Mouse (Mus musculus) lung, postnatal 10 days (tissue): ENCODE results near the gene Slc22a2.
"Not testable (repeated sequence)": the region's sequence is repeated elsewhere in the genome, so short reads cannot be mapped to it uniquely, and the experiment has no call there.

Experiments used
- DNase-seq: peaks from one replicate; pipeline ENCODE4 v3.0.0; 2021

Gene Slc22a2

GRCm38 (mm10) chr17:12631771-12632600 lies 48.1 kb downstream of the Slc22a2 start:
- DNase-seq, result peak; percentile 80

- no peak for DNase-seq
These were observed 50.9 kb downstream of the Slc22a2 start for GRCm38 (mm10) chr17:12634814-12635213.

- no peak for DNase-seq
These were observed 55.7 kb downstream of the Slc22a2 start for GRCm38 (mm10) chr17:12639585-12639984.

- DNase-seq, result peak; percentile 19
These were observed 57.2 kb downstream of the Slc22a2 start for GRCm38 (mm10) chr17:12641087-12641486.

GRCm38 (mm10) chr17:12645461-12645860 lies 61.5 kb downstream of the Slc22a2 start:
- DNase-seq, result peak; percentile 57

- DNase-seq, result no peak
These were observed 68.7 kb downstream of the Slc22a2 start for GRCm38 (mm10) chr17:12652604-12653003.

- no peak for DNase-seq
These were observed 70.1 kb downstream of the Slc22a2 start for GRCm38 (mm10) chr17:12654061-12654460.

GRCm38 (mm10) chr17:12655826-12656225 lies 71.9 kb downstream of the Slc22a2 start:
- DNase-seq, result no peak

- no peak for DNase-seq
These were observed 74.9 kb downstream of the Slc22a2 start for GRCm38 (mm10) chr17:12658784-12659183.

- no peak for DNase-seq
These were observed 75.3 kb downstream of the Slc22a2 start for GRCm38 (mm10) chr17:12659233-12659632.

- DNase-seq, result peak; percentile 64
These were observed 76.8 kb downstream of the Slc22a2 start for GRCm38 (mm10) chr17:12660572-12661260.

GRCm38 (mm10) chr17:12664156-12664555 lies 80.2 kb downstream of the Slc22a2 start:
- DNase-seq, result no peak

- no peak for DNase-seq
These were observed 84.8 kb downstream of the Slc22a2 start for GRCm38 (mm10) chr17:12668478-12669362.

GRCm38 (mm10) chr17:12669363-12669679 lies 85.4 kb downstream of the Slc22a2 start:
- no peak for DNase-seq

GRCm38 (mm10) chr17:12671029-12671605 lies 87.2 kb downstream of the Slc22a2 start:
- no peak for DNase-seq

GRCm38 (mm10) chr17:12672285-12672790 lies 88.4 kb downstream of the Slc22a2 start:
- DNase-seq, result no peak

- no peak for DNase-seq
These were observed 89.9 kb downstream of the Slc22a2 start for GRCm38 (mm10) chr17:12673871-12674270.

- not testable (repeated sequence) for DNase-seq
These were observed 91.0 kb downstream of the Slc22a2 start for GRCm38 (mm10) chr17:12674980-12675379.

- DNase-seq, result peak; percentile 65
These were observed 91.7 kb downstream of the Slc22a2 start, which contains the start of gene Slc22a1 for GRCm38 (mm10) chr17:12675646-12676045. Slc22a1 (minus strand) TSS chr17:12675829.

GRCm38 (mm10) chr17:12677139-12677538 lies 93.2 kb downstream of the Slc22a2 start:
- DNase-seq, result no peak
